Mouse (Mus musculus): ENCODE data around the gene Tec.

DNA sequence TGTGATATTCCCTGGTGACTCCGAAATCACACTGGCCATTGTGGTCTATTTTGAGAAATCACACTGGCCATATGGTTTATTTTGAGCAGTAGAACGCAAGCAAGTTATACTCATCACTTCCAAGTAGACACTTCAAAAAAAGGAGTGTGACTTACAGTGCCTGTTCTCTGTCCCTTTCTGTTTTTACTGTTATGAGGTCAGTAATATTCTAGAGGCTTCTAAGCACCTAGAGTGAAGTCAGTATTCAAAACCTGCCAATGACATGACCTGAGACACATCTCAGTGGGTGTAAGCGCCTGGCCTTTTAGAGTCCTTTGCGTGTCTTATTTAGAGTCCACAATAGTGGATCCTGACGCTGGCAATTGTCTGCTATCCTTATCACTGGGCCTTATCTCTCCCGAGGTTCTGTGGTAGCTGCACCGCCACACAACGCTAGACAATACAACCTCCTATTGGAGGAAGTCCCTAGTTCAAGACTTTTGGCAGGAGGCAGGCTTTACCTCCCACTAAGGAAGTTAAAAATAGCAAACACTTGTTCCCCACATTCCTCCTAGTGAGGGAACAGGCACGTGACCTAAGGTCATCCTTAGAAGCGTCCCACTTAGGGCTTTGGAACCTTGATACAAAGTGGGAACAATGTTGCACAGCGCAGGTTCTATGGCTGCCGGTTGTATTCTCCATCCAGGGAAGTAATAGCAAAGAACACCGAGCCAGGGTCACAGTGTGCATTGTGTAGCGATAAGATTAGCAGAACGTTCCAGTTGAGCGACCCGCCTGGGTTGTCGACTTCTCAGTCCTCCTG is 28.4 kb upstream of the Tec start:
- no peak for TF ChIP-seq GATA1 (IDR thresholded peaks at IDR 0.05; ENCODE audit: low read length)
- TF ChIP-seq TAL1 (IDR thresholded peaks at IDR 0.05; ENCODE audit: low read length) = no peak

Data from erythroblast, embryonic 14.5 days (primary cell).